Comparison of ENCODE assay signal across 14 mouse cellular contexts in genomic region chr15:77056791-77057051, GRCm38 (mm10). TPM values are rescaled to one million over a fixed set of nuclear protein-coding genes. Genes with fewer than 3 reads are reported as not detected.
A peak's percentile ranks its signal among the peaks of the same experiment; 100 is the strongest.
DNase-seq lines count a peak whose midpoint lies in the region; ATAC-seq lines count a peak whose summit lies in the region.
"Had no signal": no experiment of that assay in that cellular context is flagged by ENCODE, and none has a peak within 500 bp of the region (broad histone marks: within the 10 kb centered on the region; RNA-seq: fewer than 3 reads in every experiment).

No protein-coding gene starts in this region.

- no peak for DNase-seq in forebrain, embryonic 10.5 days (ENCODE audit: extremely low spot score, low spot score)
- DNase-seq in forebrain, embryonic 11.5 days (ENCODE audit: low spot score), result no peak
- DNase-seq in kidney, postnatal 25 days, result no peak
- no peak for DNase-seq in right cerebral cortex, postnatal 14 days
- no peak for DNase-seq in urinary bladder, postnatal 25 days (ENCODE audit: low spot score)
- DNase-seq: cerebellum, adult 9-11 months; liver; lung, postnatal 36 days had no signal

- H3K36me3 ChIP-seq in forebrain, embryonic 10.5 days (replicated peaks), result no peaks in the 10 kb centered on the region
- no peaks in the 10 kb centered on the region for H3K36me3 ChIP-seq in forebrain, embryonic 11.5 days (ENCODE audit: control insufficient read depth, insufficient read depth, low read length)
- no peaks in the 10 kb centered on the region for H3K36me3 ChIP-seq in kidney, embryonic 16.5 days (ENCODE audit: insufficient read depth, low read length)
- H3K36me3 ChIP-seq in forebrain, embryonic 13.5 days (ENCODE audit: poor library complexity, severe bottlenecking), result no peaks in the 10 kb centered on the region
- no peaks in the 10 kb centered on the region for H3K36me3 ChIP-seq in stomach, embryonic 15.5 days
- H3K36me3 ChIP-seq: G1E had no signal

- no peaks in the 10 kb centered on the region for H3K27me3 ChIP-seq in forebrain, embryonic 10.5 days (ENCODE audit: poor library complexity, severe bottlenecking)
- H3K27me3 ChIP-seq in forebrain, embryonic 11.5 days (ENCODE audit: control insufficient read depth, insufficient read depth, low read length), result no peaks in the 10 kb centered on the region
- H3K27me3 ChIP-seq in kidney, embryonic 16.5 days (ENCODE audit: insufficient read depth, low read length), result no peaks in the 10 kb centered on the region
- H3K27me3 ChIP-seq in forebrain, embryonic 13.5 days, result no peaks in the 10 kb centered on the region
- H3K27me3 ChIP-seq in stomach, embryonic 15.5 days (replicated peaks), result no peaks in the 10 kb centered on the region

- H3K27ac ChIP-seq in forebrain, embryonic 10.5 days, result peak overlapping the region; percentile 75
- no peak overlapping the region for H3K27ac ChIP-seq in forebrain, embryonic 11.5 days (ENCODE audit: low read depth, low read length)
- H3K27ac ChIP-seq in kidney, embryonic 16.5 days (ENCODE audit: low read length), result peak overlapping the region; percentile 40; the same call in 1 of the 2 replicates
- H3K27ac ChIP-seq in forebrain, embryonic 13.5 days, result peak overlapping the region; percentile 59; the same call in 1 of the 2 replicates
- peak overlapping the region; percentile 49 for H3K27ac ChIP-seq in stomach, embryonic 15.5 days
- H3K27ac ChIP-seq: kidney, postnatal 0 days had no signal

- no peak for ATAC-seq in forebrain, embryonic 11.5 days (replicated peaks; ENCODE audit: low FRiP score)
- peak; percentile 27; the same call in 1 of the 2 replicates for ATAC-seq in kidney, embryonic 16.5 days (ENCODE audit: low FRiP score, low TSS enrichment)
- no peak for ATAC-seq in forebrain, embryonic 13.5 days
- ATAC-seq in stomach, embryonic 15.5 days (ENCODE audit: insufficient read depth, low FRiP score, low read depth), result no peak

- H3K4me2 ChIP-seq in forebrain, embryonic 11.5 days (ENCODE audit: low read depth, low read length, severe bottlenecking), result no peak overlapping the region
- H3K4me2 ChIP-seq in kidney, embryonic 16.5 days (replicated peaks; ENCODE audit: low read depth, low read length), result no peak overlapping the region
- no peak overlapping the region for H3K4me2 ChIP-seq in forebrain, embryonic 13.5 days
- no peak overlapping the region for H3K4me2 ChIP-seq in stomach, embryonic 15.5 days

- no peak overlapping the region for H3K9ac ChIP-seq in forebrain, embryonic 11.5 days (ENCODE audit: low read length)
- no peak overlapping the region for H3K9ac ChIP-seq in kidney, embryonic 16.5 days (replicated peaks; ENCODE audit: low read length)
- 0 out of 2 replicates have a peak overlapping the region, but pooled peaks have one; percentile 21 for H3K9ac ChIP-seq in forebrain, embryonic 13.5 days
- H3K9ac ChIP-seq in stomach, embryonic 15.5 days, result no peak overlapping the region

- H3K9me3 ChIP-seq in forebrain, embryonic 10.5 days, result peaks cover 8% of the 10 kb centered on the region
- no peaks in the 10 kb centered on the region; the same call in 1 of the 2 replicates for H3K9me3 ChIP-seq in forebrain, embryonic 11.5 days (ENCODE audit: control insufficient read depth, low read length)
- no peaks in the 10 kb centered on the region; the same call in 1 of the 2 replicates for H3K9me3 ChIP-seq in kidney, embryonic 16.5 days (ENCODE audit: low read length)
- H3K9me3 ChIP-seq in forebrain, embryonic 13.5 days (replicated peaks), result no peaks in the 10 kb centered on the region; the same call in 1 of the 2 replicates
- no peaks in the 10 kb centered on the region for H3K9me3 ChIP-seq in stomach, embryonic 15.5 days
- H3K9me3 ChIP-seq: G1E had no signal

- WGBS in forebrain, embryonic 10.5 days, result 50% methylated on average over 3 of the region's 3 CpGs
- 61% methylated on average over 3 of the region's 3 CpGs for WGBS in forebrain, embryonic 11.5 days
- 40% methylated on average over 3 of the region's 3 CpGs for whole genome bisulfite sequencing in kidney, embryonic 16.5 days
- WGBS in forebrain, embryonic 13.5 days, result 67% methylated on average over 3 of the region's 3 CpGs
- 49% methylated on average over 3 of the region's 3 CpGs for WGBS in stomach, embryonic 15.5 days

- H3K4me1 ChIP-seq in forebrain, embryonic 10.5 days, result peaks cover 27% of the 10 kb centered on the region
- H3K4me1 ChIP-seq in forebrain, embryonic 11.5 days (replicated peaks; ENCODE audit: control insufficient read depth, insufficient read depth, low read length), result no peaks in the 10 kb centered on the region; the same call in 1 of the 2 replicates
- H3K4me1 ChIP-seq in kidney, embryonic 16.5 days (ENCODE audit: insufficient read depth, low read length), result peaks cover 16% of the 10 kb centered on the region
- H3K4me1 ChIP-seq in forebrain, embryonic 13.5 days, result peaks cover 23% of the 10 kb centered on the region
- peaks cover 4% of the 10 kb centered on the region; the same call in 1 of the 2 replicates for H3K4me1 ChIP-seq in stomach, embryonic 15.5 days

- H3K4me3 ChIP-seq in forebrain, embryonic 10.5 days, result no peak overlapping the region
- no peak overlapping the region for H3K4me3 ChIP-seq in forebrain, embryonic 11.5 days (ENCODE audit: low read depth, low read length)
- H3K4me3 ChIP-seq in kidney, embryonic 16.5 days (ENCODE audit: low read length), result no peak overlapping the region
- H3K4me3 ChIP-seq in forebrain, embryonic 13.5 days, result no peak overlapping the region
- H3K4me3 ChIP-seq in stomach, embryonic 15.5 days (replicated peaks), result no peak overlapping the region

RNA-seq across cellular contexts. Expression of gene Mb, which starts 6.3 kb away (rescaled TPM):
- polyA plus RNA-seq in forebrain, embryonic 10.5 days (2016; fragmentation: Nextera tagmentation; extraction: Ambion mirVana), result 0.20 and 0.27 TPM in 2 replicates
- not detected in 2 replicates for polyA plus RNA-seq in forebrain, embryonic 11.5 days (2014; fragmentation: Nextera tagmentation; extraction: Ambion mirVana)
- polyA plus RNA-seq in kidney, embryonic 16.5 days (2015; fragmentation: Nextera tagmentation; extraction: Ambion mirVana), result 0.64 and 0.71 TPM in 2 replicates
- polyA plus RNA-seq in forebrain, embryonic 13.5 days (2015; fragmentation: Nextera tagmentation; extraction: Ambion mirVana), result 0.33 TPM in 1 of 2 replicates, not detected in the other
- polyA plus RNA-seq in stomach, embryonic 15.5 days (2015; fragmentation: Nextera tagmentation; extraction: Ambion mirVana), result 1.1 and 1.3 TPM in 2 replicates
- polyA plus RNA-seq: G1E had no signal

RNA-seq across cellular contexts. Expression of gene Apol6, which starts 12.2 kb away (rescaled TPM):
- polyA plus RNA-seq in forebrain, embryonic 10.5 days (2016; fragmentation: Nextera tagmentation; extraction: Ambion mirVana), result 0.10 TPM in 1 of 2 replicates, not detected in the other
- polyA plus RNA-seq in forebrain, embryonic 11.5 days (2014; fragmentation: Nextera tagmentation; extraction: Ambion mirVana), result not detected in 2 replicates
- not detected in 2 replicates for polyA plus RNA-seq in kidney, embryonic 16.5 days (2015; fragmentation: Nextera tagmentation; extraction: Ambion mirVana)
- not detected in 2 replicates for polyA plus RNA-seq in forebrain, embryonic 13.5 days (2015; fragmentation: Nextera tagmentation; extraction: Ambion mirVana)
- polyA plus RNA-seq in stomach, embryonic 15.5 days (2015; fragmentation: Nextera tagmentation; extraction: Ambion mirVana), result not detected in 2 replicates
- polyA plus RNA-seq: G1E; hindbrain, embryonic 11.5 days had no signal
